Mouse (Mus musculus): ENCODE measurements around the gene Atp6v0e2. TPM values are rescaled to one million over a fixed set of nuclear protein-coding genes. Genes with fewer than 3 reads are reported as not detected.

Atp6v0e2 gene
- total and polyA plus RNA-seq, 2 experiments from 2014 or later, result 447 to 497 TPM

GRCm38 (mm10) chr6:48589194-48589750, 51.9 kb downstream of the Atp6v0e2 start, which contains the start of gene Gm45021:
Gene Gm45021, plus strand, starts transcription at chr6:48589610.
- ATAC-seq (ENCODE audit: low FRiP score) (no peak), DNase-seq (ENCODE audit: low spot score) (no peak)
- Histone ChIP-seq H3K9me3 (ENCODE audit: low read length) (no peaks in the 10 kb centered on the region), H3K4me1 (ENCODE audit: insufficient read depth, low read length) (peaks cover 4% of the 10 kb centered on the region; the same call in 1 of the 2 replicates), H3K9ac (replicated peaks; ENCODE audit: low read length, poor library complexity, severe bottlenecking) (no peak within 1 kb of the TSS), H3K36me3 (ENCODE audit: insufficient read depth, low read length) (no peaks in the 10 kb centered on the region), H3K27ac (ENCODE audit: low read depth, low read length) (peak within 1 kb of the TSS; percentile 12; the same call in 1 of the 2 replicates), H3K4me3 (ENCODE audit: low read depth, low read length) (no peak within 1 kb of the TSS), H3K4me2 (ENCODE audit: low read depth, low read length, poor library complexity, severe bottlenecking) (no peak within 1 kb of the TSS), H3K27me3 (ENCODE audit: insufficient read depth, low read length) (no peaks in the 10 kb centered on the region)
- WGBS, result 59% methylated on average over 6 of the region's 6 CpGs
- no peak for TF ChIP-seq CTCF (IDR thresholded peaks at IDR 0.05)

Other genes with a start within 250 kb of the Atp6v0e2 start
- 44.0 and 44.8 TPM in 2 replicates for gene Krba1, start 142.0 kb upstream of the Atp6v0e2 start, total RNA-seq (2014; rRNA removed)
- gene Krba1, start 142.0 kb upstream of the Atp6v0e2 start, polyA plus RNA-seq (2015; fragmentation: Nextera tagmentation; extraction: Ambion mirVana), result 20.8 and 20.9 TPM in 2 replicates
- 28.0 and 43.0 TPM in 2 replicates for gene Zfp467, start 91.8 kb upstream of the Atp6v0e2 start, total RNA-seq (2014; rRNA removed)
- 41.7 and 44.6 TPM in 2 replicates for gene Zfp467, start 91.8 kb upstream of the Atp6v0e2 start, polyA plus RNA-seq (2015; fragmentation: Nextera tagmentation; extraction: Ambion mirVana)
- 4.6 and 7.3 TPM in 2 replicates for gene Sspo, start 89.4 kb upstream of the Atp6v0e2 start, total RNA-seq (2014; rRNA removed)
- 0.67 and 1.2 TPM in 2 replicates for gene Sspo, start 89.4 kb upstream of the Atp6v0e2 start, polyA plus RNA-seq (2015; fragmentation: Nextera tagmentation; extraction: Ambion mirVana)
- 29.4 and 82.4 TPM in 2 replicates for gene Lrrc61, start 17.2 kb downstream of the Atp6v0e2 start, total RNA-seq (2014; rRNA removed)
- 21.4 and 23.3 TPM in 2 replicates for gene Lrrc61, start 17.2 kb downstream of the Atp6v0e2 start, polyA plus RNA-seq (2015; fragmentation: Nextera tagmentation; extraction: Ambion mirVana)
- gene Rarres2, start 35.2 kb downstream of the Atp6v0e2 start, total RNA-seq (2014; rRNA removed), result 4.6 and 6.6 TPM in 2 replicates
- 7.4 and 10.6 TPM in 2 replicates for gene Rarres2, start 35.2 kb downstream of the Atp6v0e2 start, polyA plus RNA-seq (2015; fragmentation: Nextera tagmentation; extraction: Ambion mirVana)
- gene Gm45021, start 52.0 kb downstream of the Atp6v0e2 start, total RNA-seq (2014; rRNA removed), result not detected in 2 replicates
- not detected in 2 replicates for gene Gm45021, start 52.0 kb downstream of the Atp6v0e2 start, polyA plus RNA-seq (2015; fragmentation: Nextera tagmentation; extraction: Ambion mirVana)
- gene Repin1, start 56.3 kb downstream of the Atp6v0e2 start, total RNA-seq (2014; rRNA removed), result 76.5 and 91.5 TPM in 2 replicates
- gene Repin1, start 56.3 kb downstream of the Atp6v0e2 start, polyA plus RNA-seq (2015; fragmentation: Nextera tagmentation; extraction: Ambion mirVana), result 41.2 and 42.8 TPM in 2 replicates
- gene Gm44965, start 56.3 kb downstream of the Atp6v0e2 start, total RNA-seq (2014; rRNA removed), result not detected in 2 replicates
- 0.75 and 1.7 TPM in 2 replicates for gene Gm44965, start 56.3 kb downstream of the Atp6v0e2 start, polyA plus RNA-seq (2015; fragmentation: Nextera tagmentation; extraction: Ambion mirVana)
- 8.6 and 9.5 TPM in 2 replicates for gene Zfp775, start 64.4 kb downstream of the Atp6v0e2 start, total RNA-seq (2014; rRNA removed)
- 8.6 and 9.5 TPM in 2 replicates for gene Zfp775, start 64.4 kb downstream of the Atp6v0e2 start, polyA plus RNA-seq (2015; fragmentation: Nextera tagmentation; extraction: Ambion mirVana)
- gene AI854703, start 89.1 kb downstream of the Atp6v0e2 start, total RNA-seq (2014; rRNA removed), result 51.7 and 57.1 TPM in 2 replicates
- 28.5 and 30.2 TPM in 2 replicates for gene AI854703, start 89.1 kb downstream of the Atp6v0e2 start, polyA plus RNA-seq (2015; fragmentation: Nextera tagmentation; extraction: Ambion mirVana)
- gene Gimap8, start 109.6 kb downstream of the Atp6v0e2 start, total RNA-seq (2014; rRNA removed), result 0.60 and 0.76 TPM in 2 replicates
- 0.45 and 0.53 TPM in 2 replicates for gene Gimap8, start 109.6 kb downstream of the Atp6v0e2 start, polyA plus RNA-seq (2015; fragmentation: Nextera tagmentation; extraction: Ambion mirVana)
- gene Gimap9, start 138.5 kb downstream of the Atp6v0e2 start, total RNA-seq (2014; rRNA removed), result 0.55 and 0.71 TPM in 2 replicates
- gene Gimap9, start 138.5 kb downstream of the Atp6v0e2 start, polyA plus RNA-seq (2015; fragmentation: Nextera tagmentation; extraction: Ambion mirVana), result 1.1 TPM in 2 replicates
- gene Gimap4, start 146.9 kb downstream of the Atp6v0e2 start, total RNA-seq (2014; rRNA removed), result 0.66 and 0.77 TPM in 2 replicates
- 0.25 and 0.48 TPM in 2 replicates for gene Gimap4, start 146.9 kb downstream of the Atp6v0e2 start, polyA plus RNA-seq (2015; fragmentation: Nextera tagmentation; extraction: Ambion mirVana)
- 3.0 and 6.1 TPM in 2 replicates for gene Gimap6, start 170.6 kb downstream of the Atp6v0e2 start, total RNA-seq (2014; rRNA removed)
- 5.4 and 5.7 TPM in 2 replicates for gene Gimap6, start 170.6 kb downstream of the Atp6v0e2 start, polyA plus RNA-seq (2015; fragmentation: Nextera tagmentation; extraction: Ambion mirVana)
- not detected in 2 replicates for gene Gm28053, start 181.0 kb downstream of the Atp6v0e2 start, total RNA-seq (2014; rRNA removed)
- gene Gm28053, start 181.0 kb downstream of the Atp6v0e2 start, polyA plus RNA-seq (2015; fragmentation: Nextera tagmentation; extraction: Ambion mirVana), result not detected in 2 replicates
- gene Gimap7, start 181.0 kb downstream of the Atp6v0e2 start, total RNA-seq (2014; rRNA removed), result not detected in 2 replicates
- not detected in 2 replicates for gene Gimap7, start 181.0 kb downstream of the Atp6v0e2 start, polyA plus RNA-seq (2015; fragmentation: Nextera tagmentation; extraction: Ambion mirVana)
- gene Gimap1, start 201.4 kb downstream of the Atp6v0e2 start, total RNA-seq (2014; rRNA removed), result 1.6 and 2.1 TPM in 2 replicates
- gene Gimap1, start 201.4 kb downstream of the Atp6v0e2 start, polyA plus RNA-seq (2015; fragmentation: Nextera tagmentation; extraction: Ambion mirVana), result 2.9 and 4.0 TPM in 2 replicates
- 0.33 and 0.38 TPM in 2 replicates for gene Gimap5, start 208.6 kb downstream of the Atp6v0e2 start, total RNA-seq (2014; rRNA removed)
- 1.3 and 1.4 TPM in 2 replicates for gene Gimap5, start 208.6 kb downstream of the Atp6v0e2 start, polyA plus RNA-seq (2015; fragmentation: Nextera tagmentation; extraction: Ambion mirVana)
- not detected in 2 replicates for gene Gimap3, start 233.2 kb downstream of the Atp6v0e2 start, total RNA-seq (2014; rRNA removed)
- not detected in 2 replicates for gene Gimap3, start 233.2 kb downstream of the Atp6v0e2 start, polyA plus RNA-seq (2015; fragmentation: Nextera tagmentation; extraction: Ambion mirVana)